Mouse (Mus musculus) lung, embryonic 15.5 days (tissue): ENCODE data around the gene Nipal4. TPM values are rescaled to one million over a fixed set of nuclear protein-coding genes. Genes with fewer than 3 reads are reported as not detected.

Experiments
- ATAC-seq: fragments of 200-750 bp; cut with Nextera tagmentation; 2 replicates; pipeline ENCODE4 v1.8.0; 2017; ENCODE audit warnings: moderate number of reproducible peaks, borderline replicate concordance; ENCODE audit not compliant: low FRiP score, low TSS enrichment; ENCODE audit errors: extremely low read depth
- H3K27ac ChIP-seq: fragments of 300-500 bp; sonication (generic); 2 replicates; pipeline ENCODE4 v1.5.1; 2015; ENCODE audit warnings: moderate library complexity, mild to moderate bottlenecking, inconsistent platforms
- H3K27me3 ChIP-seq: fragments of 300-500 bp; sonication (generic); 2 replicates; pipeline ENCODE4 v1.6.1; 2015; ENCODE audit warnings: inconsistent platforms
- H3K36me3 ChIP-seq: fragments of 300-500 bp; sonication (generic); 2 replicates; pipeline ENCODE4 v1.6.1; 2015; ENCODE audit warnings: inconsistent platforms
- H3K4me1 ChIP-seq: fragments of 300-500 bp; sonication (generic); 2 replicates; pipeline ENCODE4 v1.6.1; 2015; ENCODE audit warnings: inconsistent platforms
- H3K4me2 ChIP-seq: fragments of 300-500 bp; sonication (generic); 2 replicates; pipeline ENCODE4 v1.6.1; 2015; ENCODE audit warnings: inconsistent platforms, mild to moderate bottlenecking, moderate library complexity
- H3K4me3 ChIP-seq: fragments of 300-500 bp; sonication (generic); 2 replicates; pipeline ENCODE4 v1.5.1; 2015; ENCODE audit warnings: mild to moderate bottlenecking, inconsistent platforms
- H3K9ac ChIP-seq: fragments of 300-500 bp; sonication (generic); 2 replicates; pipeline ENCODE4 v1.6.1; 2015; ENCODE audit warnings: inconsistent platforms
- H3K9me3 ChIP-seq: fragments of 300-500 bp; sonication (generic); 2 replicates; pipeline ENCODE4 v1.6.1; 2016; ENCODE audit warnings: inconsistent platforms
- WGBS: fragments of 180-500 bp; shearing (Covaris S2); methylation state at CpG from one replicate; pipeline ENCODE4 v1.1.7; 2015; 5-methylcytosine and 5-hydroxymethylcytosine counted together
- polyA plus RNA-seq: library from polyadenylated mRNA; unstranded; fragments of >200 nt; fragmentation: Nextera tagmentation; extraction: Ambion mirVana; gene quantifications from 2 replicates; pipeline ENCODE4 v1.2.1, GENCODE M21; 2015

The Nipal4 gene
- 1.6 and 1.7 TPM in 2 replicates for polyA plus RNA-seq

DNA sequence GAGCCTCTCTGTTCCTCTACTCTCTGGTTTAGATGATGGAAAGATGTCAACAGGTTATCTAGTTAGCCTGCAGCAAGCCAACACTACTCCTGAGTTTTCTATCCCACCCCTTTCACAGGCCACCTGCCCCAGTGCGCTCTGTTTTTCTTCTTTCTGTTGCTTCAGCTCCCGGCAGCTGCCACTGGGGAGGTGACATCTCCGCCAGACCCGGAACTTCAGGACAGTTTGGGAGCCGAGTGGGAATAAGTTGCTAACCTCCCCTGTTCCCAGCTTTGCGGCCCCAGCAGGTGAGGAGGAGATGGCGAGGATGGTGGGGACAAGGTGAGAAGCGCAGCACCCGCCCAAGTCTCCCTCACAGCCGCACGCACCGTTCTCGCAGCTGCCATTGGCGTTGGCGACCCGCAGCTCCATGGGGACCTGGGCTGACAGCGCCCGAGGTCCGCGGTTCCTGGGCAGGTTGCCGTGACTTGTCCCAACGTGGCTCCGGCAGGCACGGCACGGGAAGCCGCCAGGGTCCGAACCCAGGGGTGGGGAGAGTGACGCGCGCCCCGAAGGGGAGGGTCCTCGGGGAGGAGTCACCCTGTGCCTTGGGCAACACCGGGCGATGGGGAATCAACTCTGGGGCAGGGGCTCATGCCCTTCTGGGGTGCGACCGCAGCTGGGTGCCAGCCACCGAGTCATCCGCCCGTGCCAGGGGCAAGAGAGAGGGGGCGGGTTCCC lies at the start of gene Nipal4:
TSS of gene Nipal4 (minus strand) at position 643 of the 720 bp plus-strand sequence.
- H3K4me2 ChIP-seq, result peak within 1 kb of the TSS; percentile 94
- H3K36me3 ChIP-seq, result no peaks in the 10 kb centered on the region
- peaks cover 10% of the 10 kb centered on the region for H3K27me3 ChIP-seq
- H3K4me1 ChIP-seq, result 0 out of 2 replicates have a peak, but pooled peaks cover 6% of the 10 kb centered on the region
- H3K9ac ChIP-seq, result peak within 1 kb of the TSS; percentile 43
- no peak within 1 kb of the TSS for H3K27ac ChIP-seq
- no peaks in the 10 kb centered on the region for H3K9me3 ChIP-seq
- WGBS, result 1% methylated on average over 40 of the region's 40 CpGs
- peak; percentile 42; the same call in 1 of the 2 replicates for ATAC-seq
- peak within 1 kb of the TSS; percentile 53 for H3K4me3 ChIP-seq

DNA sequence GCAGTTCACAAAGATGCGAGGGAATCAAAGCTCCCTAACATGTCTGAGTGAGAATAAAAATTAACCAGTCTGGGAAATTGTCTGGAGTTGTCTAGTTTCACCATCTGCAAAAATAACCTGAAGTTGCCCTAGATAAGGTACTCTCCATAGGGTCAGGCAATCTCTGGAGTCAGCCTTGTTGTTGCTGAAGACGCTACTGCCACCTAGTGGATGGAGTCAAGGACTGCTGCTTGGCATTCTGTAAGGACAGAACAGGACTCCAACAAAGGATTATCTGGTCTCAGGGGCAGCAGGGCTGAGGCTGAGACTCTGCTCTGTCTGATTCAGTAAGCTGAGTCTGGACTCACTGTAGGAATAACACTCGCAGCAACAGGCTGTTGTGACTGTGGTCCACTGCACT lies 49.0 kb upstream of the Nipal4 start:
- 13% methylated on average over 3 of the region's 3 CpGs for WGBS
- peak overlapping the region; percentile 23 for H3K4me2 ChIP-seq
- H3K4me3 ChIP-seq, result no peak overlapping the region
- no peaks in the 10 kb centered on the region for H3K27me3 ChIP-seq
- H3K4me1 ChIP-seq, result peaks cover 34% of the 10 kb centered on the region
- H3K9me3 ChIP-seq, result no peaks in the 10 kb centered on the region
- H3K27ac ChIP-seq, result peak overlapping the region; percentile 93
- H3K9ac ChIP-seq, result no peak overlapping the region
- no peaks in the 10 kb centered on the region for H3K36me3 ChIP-seq
- peak; percentile 66 for ATAC-seq

DNA sequence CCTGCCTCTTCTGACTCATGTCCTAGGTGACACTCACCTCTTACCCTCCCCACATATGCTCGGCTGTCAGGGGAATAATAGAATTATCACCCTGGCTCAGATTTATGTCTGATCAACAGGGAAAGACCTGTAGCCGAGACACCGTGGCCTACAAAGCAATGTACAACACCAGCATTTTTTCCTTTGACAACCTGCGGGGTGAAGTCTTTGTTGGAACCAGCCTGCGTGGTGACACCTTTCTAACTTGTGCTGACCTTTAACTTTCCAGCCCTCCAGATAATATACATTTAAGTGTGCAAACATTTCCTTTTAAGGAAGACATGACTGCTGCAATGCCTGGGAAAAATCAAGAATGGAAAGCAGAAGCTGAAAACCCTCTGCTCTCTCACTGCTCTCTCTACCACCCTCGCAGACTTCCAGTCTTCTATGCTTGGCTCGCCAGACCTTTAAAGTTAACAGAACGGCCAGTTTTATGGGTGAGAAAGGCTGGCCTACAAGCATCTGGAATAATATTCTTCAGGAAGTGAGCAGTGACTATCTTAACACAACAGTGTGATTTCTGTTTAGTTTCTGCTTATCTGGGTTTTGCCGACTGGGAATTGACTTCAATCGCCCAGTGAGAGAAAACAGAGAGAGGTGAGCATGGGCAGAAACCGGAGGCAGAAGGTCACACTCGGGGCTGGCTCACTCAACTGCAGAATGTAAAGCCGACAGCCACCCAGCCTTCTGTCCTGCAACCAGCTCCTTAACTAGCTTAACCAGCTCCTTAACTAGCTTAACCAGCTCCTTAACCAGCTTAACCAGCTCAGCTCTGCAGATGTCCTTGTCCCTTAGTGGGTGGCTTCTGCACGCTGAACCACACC lies 48.3 kb upstream of the Nipal4 start:
- Histone ChIP-seq H3K4me2 (peak overlapping the region; percentile 23), H3K9ac (0 out of 2 replicates have a peak overlapping the region, but pooled peaks have one; percentile 1), H3K4me3 (no peak overlapping the region), H3K9me3 (no peaks in the 10 kb centered on the region), H3K27ac (peak overlapping the region; percentile 93), H3K36me3 (no peaks in the 10 kb centered on the region), H3K4me1 (peaks cover 34% of the 10 kb centered on the region), H3K27me3 (no peaks in the 10 kb centered on the region)
- ATAC-seq, result no peak
- WGBS, result 22% methylated on average over 14 of the region's 14 CpGs

DNA sequence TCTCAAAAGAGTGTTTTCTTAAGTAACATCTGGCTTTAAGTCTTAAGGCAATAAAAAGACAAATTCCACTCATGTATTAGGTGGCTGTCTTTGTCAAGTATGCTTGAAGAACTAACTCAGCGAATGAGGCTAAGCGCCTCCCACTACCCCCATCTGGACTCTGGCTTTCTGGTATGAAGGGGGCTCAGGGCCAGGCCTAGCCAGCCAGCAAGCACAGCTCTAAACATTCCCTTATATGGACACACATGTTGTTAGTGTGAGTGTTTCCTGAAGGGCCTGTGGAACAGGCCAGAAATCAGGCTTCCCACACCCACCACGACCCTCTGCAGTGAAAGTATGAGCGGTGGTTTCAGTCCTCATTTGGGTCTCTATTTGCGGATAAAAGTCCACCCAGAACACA lies 47.5 kb upstream of the Nipal4 start:
- Histone ChIP-seq H3K27me3 (no peaks in the 10 kb centered on the region), H3K4me2 (no peak overlapping the region), H3K4me1 (peaks cover 34% of the 10 kb centered on the region), H3K9me3 (no peaks in the 10 kb centered on the region), H3K4me3 (no peak overlapping the region), H3K27ac (peak overlapping the region; percentile 93), H3K36me3 (no peaks in the 10 kb centered on the region), H3K9ac (0 out of 2 replicates have a peak overlapping the region, but pooled peaks have one; percentile 1)
- 20% methylated on average over 5 of the region's 5 CpGs for WGBS
- peak; percentile 94 for ATAC-seq

DNA sequence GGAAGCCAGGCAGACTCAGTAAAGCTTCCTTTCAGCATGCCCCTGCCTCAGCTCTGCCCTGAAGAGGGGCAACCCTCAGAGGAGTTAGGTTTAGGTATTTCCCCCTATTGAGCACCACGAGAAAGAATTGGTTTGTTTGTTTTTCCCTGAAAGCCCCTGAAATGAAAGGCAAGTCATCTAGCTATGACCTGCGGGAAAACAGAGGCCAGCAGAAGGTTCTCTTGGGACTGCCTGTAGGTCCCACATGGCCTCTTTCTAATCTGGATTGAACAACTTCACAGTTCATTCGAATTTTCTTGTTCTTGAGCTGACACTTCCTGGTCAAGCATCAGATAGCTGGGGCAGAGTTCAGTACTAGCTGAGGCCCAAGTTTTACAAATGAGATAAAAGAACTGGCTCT lies 45.5 kb upstream of the Nipal4 start:
- Histone ChIP-seq H3K9me3 (no peaks in the 10 kb centered on the region), H3K36me3 (no peaks in the 10 kb centered on the region), H3K9ac (no peak overlapping the region), H3K4me3 (no peak overlapping the region), H3K27ac (0 out of 2 replicates have a peak overlapping the region, but pooled peaks have one; percentile 0), H3K4me2 (no peak overlapping the region), H3K27me3 (no peaks in the 10 kb centered on the region), H3K4me1 (peaks cover 34% of the 10 kb centered on the region)
- ATAC-seq, result no peak
- 19% methylated on average over 3 of the region's 3 CpGs for WGBS

DNA sequence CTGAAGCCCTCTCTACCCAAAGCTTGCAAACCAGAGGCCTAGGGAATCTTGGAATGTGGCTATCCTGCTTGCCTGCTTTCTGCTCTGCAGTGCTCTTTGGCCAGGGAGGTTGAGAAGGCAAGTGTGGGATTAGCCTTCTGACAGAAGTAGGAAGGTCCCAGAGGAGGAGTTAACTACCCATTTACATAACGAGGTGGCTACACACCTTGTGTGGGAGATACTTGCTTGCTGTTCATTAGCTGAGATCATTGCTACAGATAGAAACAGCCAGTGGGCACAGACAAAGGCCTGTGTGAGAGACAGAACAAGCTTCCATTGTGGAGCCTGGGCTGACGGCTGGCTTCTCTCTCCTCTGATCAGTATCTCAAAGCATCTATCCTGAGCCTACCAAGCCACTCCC lies 43.6 kb upstream of the Nipal4 start:
- no peak overlapping the region for H3K9ac ChIP-seq
- H3K9me3 ChIP-seq, result no peaks in the 10 kb centered on the region
- no peak for ATAC-seq
- H3K27me3 ChIP-seq, result no peaks in the 10 kb centered on the region
- no peaks in the 10 kb centered on the region for H3K36me3 ChIP-seq
- peaks cover 38% of the 10 kb centered on the region for H3K4me1 ChIP-seq
- H3K4me3 ChIP-seq, result no peak overlapping the region
- no peak overlapping the region for H3K4me2 ChIP-seq
- 55% methylated on average over 2 of the region's 2 CpGs for WGBS
- H3K27ac ChIP-seq, result no peak overlapping the region

DNA sequence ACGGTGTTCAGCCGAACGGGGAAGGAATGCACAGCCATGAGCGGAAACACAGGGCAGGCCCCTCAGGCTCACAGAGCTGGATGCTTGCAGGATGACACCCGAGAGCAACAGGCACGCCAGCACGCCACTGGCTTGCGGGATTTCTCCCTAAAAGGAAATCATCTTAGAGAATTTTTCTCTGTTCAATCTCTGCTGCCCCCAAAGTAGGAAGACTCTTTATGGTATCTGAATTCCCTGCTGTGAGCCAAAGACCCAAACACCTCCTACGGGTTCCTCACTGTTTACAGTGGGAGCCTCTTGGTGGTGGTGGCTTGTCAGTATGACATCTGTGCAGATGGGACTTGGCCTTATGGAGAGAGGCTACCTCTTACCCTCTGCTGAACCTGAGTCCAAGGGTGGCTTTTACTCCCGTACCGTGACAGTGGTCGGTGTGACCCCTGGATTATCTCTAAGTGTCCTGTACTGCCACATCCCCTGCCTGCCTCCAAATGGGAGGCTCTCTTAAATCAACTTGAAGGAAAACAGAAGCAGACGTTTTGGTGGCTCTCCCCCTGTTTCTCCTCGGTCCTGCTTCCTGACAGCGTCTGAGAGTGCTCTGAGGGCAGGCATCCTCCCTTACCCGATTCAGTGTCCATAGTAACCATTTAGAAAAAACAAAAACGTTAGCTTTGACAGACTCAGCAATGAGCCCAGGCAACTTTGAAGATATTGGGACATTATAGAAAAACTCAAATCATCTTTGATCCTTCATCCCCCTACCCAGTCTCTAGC lies 39.5 kb upstream of the Nipal4 start:
- Histone ChIP-seq H3K9me3 (no peaks in the 10 kb centered on the region), H3K9ac (no peak overlapping the region), H3K27ac (peak overlapping the region; percentile 71), H3K36me3 (no peaks in the 10 kb centered on the region), H3K27me3 (no peaks in the 10 kb centered on the region), H3K4me2 (no peak overlapping the region), H3K4me3 (no peak overlapping the region), H3K4me1 (peaks cover 18% of the 10 kb centered on the region)
- 29% methylated on average over 17 of the region's 17 CpGs for WGBS
- peak; percentile 62; the same call in 1 of the 2 replicates for ATAC-seq

DNA sequence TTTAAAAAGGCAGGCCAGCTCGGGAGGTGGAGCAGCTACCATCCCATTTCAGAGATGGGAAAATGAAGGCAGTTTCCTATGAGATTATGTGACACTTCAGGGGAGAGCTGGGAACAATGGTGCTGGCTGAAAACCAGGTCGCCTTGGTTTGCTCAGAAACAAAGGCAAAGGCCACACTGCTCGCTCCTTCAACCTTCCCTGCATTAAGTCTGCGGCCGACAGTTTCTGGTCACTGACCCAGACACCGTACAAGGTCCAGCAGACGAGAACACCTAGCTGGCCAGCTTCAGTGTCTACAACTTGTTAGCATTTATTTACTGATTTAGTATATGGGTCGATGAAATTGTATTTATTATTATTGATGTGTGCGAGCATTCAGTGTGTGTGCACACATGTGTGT lies 38.5 kb upstream of the Nipal4 start:
- Histone ChIP-seq H3K27ac (no peak overlapping the region; the same call in 1 of the 2 replicates), H3K4me1 (peaks cover 18% of the 10 kb centered on the region)
- WGBS, result 89% methylated on average over 9 of the region's 9 CpGs

DNA sequence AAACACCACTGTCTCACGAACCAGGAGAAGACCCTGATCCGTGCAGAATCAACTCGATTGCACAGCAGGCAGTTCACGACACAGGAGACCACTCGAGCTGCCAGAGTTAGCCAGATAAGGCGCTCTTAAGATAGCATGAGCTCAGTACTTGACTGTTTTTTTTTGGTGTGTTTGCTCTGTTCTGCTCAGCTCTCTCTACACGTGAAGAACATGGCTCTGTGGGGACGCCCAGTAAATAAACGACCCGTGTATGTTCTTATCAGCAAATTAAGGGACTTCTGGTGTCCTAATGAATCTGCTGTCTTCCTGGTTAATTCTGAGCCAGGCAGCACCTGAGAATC lies 36.2 kb upstream of the Nipal4 start:
- Histone ChIP-seq H3K4me1 (peaks cover 18% of the 10 kb centered on the region), H3K27ac (peak overlapping the region; percentile 51), H3K36me3 (no peaks in the 10 kb centered on the region), H3K4me3 (no peak overlapping the region), H3K4me2 (peak overlapping the region; percentile 27), H3K9me3 (no peaks in the 10 kb centered on the region), H3K27me3 (no peaks in the 10 kb centered on the region), H3K9ac (no peak overlapping the region)
- ATAC-seq, result no peak
- WGBS, result 13% methylated on average over 10 of the region's 10 CpGs

More for the DNA sequence above, 38.5 kb upstream of the Nipal4 start:
- H3K27me3 ChIP-seq, result no peaks in the 10 kb centered on the region
- no peak overlapping the region for H3K9ac ChIP-seq
- H3K36me3 ChIP-seq, result no peaks in the 10 kb centered on the region
- H3K4me3 ChIP-seq, result no peak overlapping the region
- H3K9me3 ChIP-seq, result no peaks in the 10 kb centered on the region
- ATAC-seq, result no peak
- no peak overlapping the region for H3K4me2 ChIP-seq

DNA sequence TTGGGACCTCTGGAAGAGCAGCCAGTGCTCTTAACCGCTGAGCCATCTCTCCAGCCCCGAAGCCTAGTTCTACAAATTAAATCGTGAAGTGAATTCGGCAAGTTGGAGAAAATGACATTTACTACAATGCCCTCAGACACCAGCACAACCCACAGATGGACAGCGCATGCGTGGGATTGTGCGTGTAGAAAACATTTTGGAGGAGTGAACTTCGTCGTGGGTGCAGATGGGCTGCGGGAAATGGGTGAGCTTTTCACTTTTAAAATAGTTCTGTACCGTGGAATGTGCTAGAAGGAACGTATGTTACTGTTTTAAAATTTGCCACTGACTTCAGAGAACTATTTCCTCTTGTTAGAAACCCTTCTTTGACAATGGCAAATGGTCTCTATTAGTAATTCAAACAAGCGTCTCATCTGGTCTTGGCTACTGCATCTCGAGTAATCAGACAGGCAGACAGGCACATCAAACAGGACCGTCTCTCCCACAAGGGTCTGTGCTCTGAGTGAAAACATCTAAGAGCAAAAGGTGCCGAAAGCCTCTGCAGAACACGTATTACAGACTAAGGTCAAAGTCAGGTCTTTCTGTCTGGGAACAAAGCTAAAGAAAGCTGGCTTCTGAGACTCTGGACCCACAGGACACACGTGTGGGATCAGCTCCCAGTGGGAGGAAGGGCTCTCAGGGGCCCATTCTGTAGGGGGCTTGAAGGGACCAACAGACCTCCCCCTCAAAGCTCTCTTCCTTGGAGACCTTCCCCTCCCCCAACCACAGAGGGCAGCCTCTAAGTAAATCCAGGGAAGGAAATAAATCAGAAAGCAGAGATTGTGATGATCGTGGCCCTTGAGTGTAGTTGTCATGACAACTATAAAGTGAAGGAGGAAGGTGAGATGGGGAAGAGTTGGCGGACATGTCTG lies 35.6 kb upstream of the Nipal4 start:
- 41% methylated on average over 20 of the region's 20 CpGs for WGBS
- Histone ChIP-seq H3K4me2 (peak overlapping the region; percentile 27), H3K4me1 (peaks cover 18% of the 10 kb centered on the region), H3K9ac (no peak overlapping the region), H3K36me3 (no peaks in the 10 kb centered on the region), H3K9me3 (no peaks in the 10 kb centered on the region), H3K27ac (peak overlapping the region; percentile 51), H3K27me3 (no peaks in the 10 kb centered on the region), H3K4me3 (no peak overlapping the region)
- no peak for ATAC-seq

DNA sequence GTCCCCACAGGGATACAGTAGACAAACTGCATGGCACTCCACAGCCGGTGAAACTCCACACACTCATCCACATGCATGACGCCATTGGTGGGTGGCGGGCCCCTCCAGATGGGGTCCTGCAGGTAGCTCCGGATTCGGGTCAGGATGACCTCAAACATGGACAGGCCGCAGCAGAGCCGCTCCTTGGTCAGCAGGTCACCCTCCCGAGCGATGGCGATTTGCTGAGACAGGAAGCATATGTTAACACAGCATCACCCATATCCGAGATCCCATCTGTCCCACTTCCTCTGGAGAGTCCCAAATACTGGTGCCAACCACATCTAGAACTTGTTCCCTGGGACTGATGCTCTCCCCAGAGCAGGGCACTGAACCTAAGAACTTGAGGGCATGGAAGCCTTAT lies 34.4 kb upstream of the Nipal4 start:
- Histone ChIP-seq H3K27ac (no peak overlapping the region), H3K4me3 (no peak overlapping the region), H3K4me2 (no peak overlapping the region), H3K9me3 (no peaks in the 10 kb centered on the region), H3K4me1 (peaks cover 14% of the 10 kb centered on the region), H3K27me3 (no peaks in the 10 kb centered on the region), H3K9ac (no peak overlapping the region), H3K36me3 (no peaks in the 10 kb centered on the region)
- WGBS, result 75% methylated on average over 11 of the region's 11 CpGs
- ATAC-seq, result no peak
